Mouse (Mus musculus): ENCODE data around the gene Rpa3.

Gene Rpa3

GRCm38 (mm10) chr6:8209047-8209865 lies 49.7 kb downstream of the Rpa3 start, which contains the start of gene Mios:
Mios (plus strand) TSS chr6:8209222.
- peak; percentile 93 for DNase-seq (ENCODE audit: low spot score)
